Mouse (Mus musculus): Measurements from ENCODE around the gene Dhx16. TPM values are rescaled to one million over a fixed set of nuclear protein-coding genes. Genes with fewer than 3 reads are reported as not detected.

Gene Dhx16
- polyA plus RNA-seq (2012; ENCODE audit: low replicate concordance) = 47.3 and 54.9 TPM in 2 replicates

DNA sequence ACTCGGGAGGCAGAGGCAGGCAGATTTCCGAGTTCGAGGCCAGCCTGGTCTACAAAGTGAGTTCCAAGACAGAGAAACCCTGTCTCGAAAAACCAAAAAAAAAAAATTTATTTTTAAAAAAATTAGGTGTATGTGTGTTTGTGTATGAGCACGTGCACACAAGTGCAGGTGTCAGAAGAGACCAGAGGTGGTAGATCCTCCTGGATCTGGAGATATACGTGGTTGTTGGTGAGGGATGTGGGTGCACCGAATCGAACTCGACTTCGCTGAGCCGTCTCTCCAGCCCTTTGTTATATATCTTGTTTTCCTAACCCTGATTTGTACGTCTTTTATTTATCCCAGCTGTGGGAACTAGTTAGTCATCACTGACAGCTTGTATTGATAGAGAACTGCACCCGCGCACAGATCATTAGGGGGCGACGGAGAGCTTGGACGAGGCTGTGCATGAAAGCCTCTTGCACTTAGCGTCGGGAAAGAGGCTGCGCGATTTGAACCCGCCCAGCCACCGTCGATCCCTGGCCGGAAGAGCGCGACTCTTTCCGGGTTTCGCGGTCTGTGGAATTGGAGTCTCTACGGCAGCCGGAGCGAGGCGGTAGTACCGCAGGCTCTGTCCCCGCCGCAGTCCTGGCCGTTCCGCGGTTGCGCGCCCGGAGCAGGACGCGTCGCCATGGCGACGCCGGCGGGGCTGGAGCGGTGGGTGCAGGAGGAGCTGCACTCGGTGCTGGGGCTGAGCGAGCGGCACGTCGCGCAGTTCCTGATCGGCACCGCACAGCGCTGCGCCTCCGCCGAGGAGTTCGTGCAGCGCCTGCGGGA, at the start of gene Dhx16:
Dhx16 (plus strand) TSS at position 575 of the 813 bp plus-strand sequence.

DNA sequence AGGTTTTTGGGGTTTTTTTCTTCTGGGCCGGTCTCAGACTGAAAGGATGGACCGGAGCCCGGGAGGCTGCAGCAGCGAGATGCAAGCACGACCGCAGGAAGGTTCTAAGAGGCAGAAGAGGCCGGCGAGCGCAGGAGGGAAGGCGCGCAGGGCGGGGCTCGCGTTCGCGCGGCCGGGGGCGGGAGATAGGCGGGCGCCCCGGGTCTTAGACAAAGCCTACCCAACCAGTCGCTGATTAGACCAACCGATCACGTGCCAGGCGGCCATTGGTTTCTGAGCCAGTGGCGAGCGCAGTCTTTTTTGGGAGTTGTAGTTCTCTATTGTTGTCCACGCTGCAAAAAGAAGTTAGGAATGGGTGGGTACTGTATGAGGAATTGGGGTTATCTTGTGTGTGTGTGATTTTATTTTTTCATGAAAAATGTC, 41.5 kb upstream of the Dhx16 start, which contains the start of gene Tubb5:
Tubb5 (minus strand) TSS at position 185 of the 423 bp plus-strand sequence.

GRCm38 (mm10) chr17:35841076-35841950, 38.3 kb upstream of the Dhx16 start, which contains the start of gene Mdc1:
Gene Mdc1 (plus strand): TSS chr17:35841515.

DNA sequence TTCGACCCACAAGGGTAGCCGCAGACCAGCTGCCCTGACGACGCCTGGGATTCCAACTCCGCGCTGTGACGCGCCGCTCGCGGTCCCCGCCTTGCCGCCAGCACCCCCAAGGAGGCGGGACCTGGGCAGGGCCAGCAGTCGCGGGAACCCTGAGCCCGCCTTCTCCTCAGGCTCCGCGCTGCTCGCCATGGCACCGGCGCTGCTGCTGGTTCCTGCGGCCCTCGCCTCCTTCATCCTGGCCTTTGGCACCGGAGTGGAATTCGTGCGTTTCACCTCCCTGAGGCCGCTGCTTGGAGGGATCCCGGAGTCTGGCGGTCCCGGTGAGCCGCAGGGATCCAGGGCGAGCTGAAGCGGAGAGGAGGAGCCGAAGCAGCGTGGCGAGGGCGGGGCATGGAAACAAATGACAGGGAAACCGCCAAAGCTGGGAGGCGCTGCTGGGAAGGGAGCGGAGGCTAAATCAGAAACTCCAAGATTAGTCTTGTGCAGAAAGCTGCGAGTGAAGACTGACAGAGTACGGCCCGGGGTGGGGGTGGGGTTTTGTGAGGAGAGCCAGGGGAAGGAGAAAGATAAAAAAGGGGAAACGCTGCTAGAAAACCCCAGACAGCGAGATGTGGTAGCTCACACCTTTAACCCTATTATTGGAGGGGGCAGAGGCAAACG, 18.3 kb upstream of the Dhx16 start, which contains the start of gene Nrm:
Nrm (plus strand) TSS at position 121 of the 660 bp plus-strand sequence.

GRCm38 (mm10) chr17:35865481-35866280, 13.9 kb upstream of the Dhx16 start, which contains the start of gene Ppp1r18:
Gene Ppp1r18 (plus strand): TSS chr17:35865593.

DNA sequence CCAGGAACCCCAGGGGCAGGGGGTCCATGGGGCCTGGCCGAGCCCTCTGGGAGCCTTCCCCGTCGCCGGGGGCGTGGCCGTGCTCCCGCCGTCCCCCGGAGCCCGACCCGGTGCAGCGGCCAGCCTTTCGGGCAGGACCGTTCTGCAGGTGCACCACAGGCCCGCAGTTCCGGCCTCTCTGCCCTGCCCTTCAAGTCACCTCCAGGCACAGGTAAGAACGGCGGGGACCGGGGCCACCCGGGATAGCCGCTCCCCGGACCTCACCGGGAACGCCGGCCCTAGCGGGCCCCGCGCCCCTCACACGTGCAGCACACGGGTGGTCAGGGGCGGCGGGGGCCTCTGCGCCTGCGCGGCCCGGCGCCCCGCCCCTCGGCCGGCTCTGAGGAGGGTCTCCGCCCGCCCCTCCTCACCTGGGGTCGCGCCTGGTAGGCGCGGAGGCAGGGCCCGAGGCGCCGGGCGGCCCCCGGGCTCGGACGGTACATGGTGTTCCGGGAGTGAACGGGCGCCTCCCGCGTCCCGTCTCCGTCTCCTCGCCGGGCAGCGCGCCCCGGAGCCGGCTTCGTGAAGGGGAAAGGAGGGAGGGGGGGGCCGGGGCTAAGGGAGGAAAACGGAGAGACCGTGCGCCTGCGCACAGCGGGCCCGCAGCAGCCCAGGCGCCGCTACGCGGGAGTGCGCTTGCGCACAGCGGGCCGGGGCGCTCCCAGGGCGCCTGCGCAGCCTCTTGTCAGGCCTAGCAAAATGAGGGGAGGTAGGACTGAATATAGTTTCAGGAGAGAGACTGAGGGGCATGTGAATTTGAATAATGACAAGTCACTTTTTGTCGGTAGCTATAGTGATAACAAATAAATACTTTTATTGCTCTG, 17.4 kb downstream of the Dhx16 start, which contains the start of gene 2310061I04Rik:
2310061I04Rik (minus strand) TSS at position 651 of the 863 bp plus-strand sequence.

DNA sequence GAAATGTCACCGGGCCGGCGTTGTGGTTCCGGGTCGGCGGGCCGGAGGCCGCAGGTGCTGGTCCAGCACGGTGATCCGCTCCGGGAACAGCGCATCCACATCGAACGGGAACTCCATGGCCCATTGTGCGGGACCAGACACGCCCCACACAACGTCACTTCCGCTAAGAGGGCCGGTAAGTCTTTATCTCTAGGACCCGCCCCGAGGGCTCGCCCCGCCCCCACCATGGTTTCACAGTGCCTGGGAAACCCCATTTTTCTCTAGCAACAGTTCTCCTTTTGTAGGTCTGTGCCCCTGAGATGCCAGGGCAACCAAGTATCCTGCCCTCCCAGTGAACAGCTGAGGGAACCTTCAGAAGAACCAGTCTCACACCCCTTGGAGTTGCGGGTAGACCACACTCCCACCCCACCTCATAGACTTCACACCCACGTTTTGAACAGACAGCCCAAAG, 30.3 kb downstream of the Dhx16 start, which contains the start of gene Atat1:
Atat1 (minus strand) TSS at position 157 of the 451 bp plus-strand sequence.

GRCm38 (mm10) chr17:35916297-35917142, 36.9 kb downstream of the Dhx16 start, which contains the start of the genes Mrps18b and Ppp1r10:
Gene Mrps18b (minus strand): TSS chr17:35916389.
Gene Ppp1r10 (plus strand): TSS chr17:35916434.

Other genes starting within 250 kb of the Dhx16 start
- 0.07 TPM in 1 of 2 replicates, not detected in the other for gene Mucl3, start 236.1 kb upstream of the Dhx16 start, polyA plus RNA-seq (2012; ENCODE audit: low replicate concordance)
- gene Vars2, start 212.2 kb upstream of the Dhx16 start, polyA plus RNA-seq (2012; ENCODE audit: low replicate concordance) = 130 and 160 TPM in 2 replicates
- 13.7 and 44.1 TPM in 2 replicates for gene Gtf2h4, start 206.1 kb upstream of the Dhx16 start, polyA plus RNA-seq (2012; ENCODE audit: low replicate concordance)
- gene Ddr1, start 175.2 kb upstream of the Dhx16 start, polyA plus RNA-seq (2012; ENCODE audit: low replicate concordance) = 8.0 and 11.4 TPM in 2 replicates
- gene Ier3, start 58.1 kb upstream of the Dhx16 start, polyA plus RNA-seq (2012; ENCODE audit: low replicate concordance) = 13.5 and 25.1 TPM in 2 replicates
- gene Flot1, start 56.6 kb upstream of the Dhx16 start, polyA plus RNA-seq (2012; ENCODE audit: low replicate concordance) = 15.9 and 21.2 TPM in 2 replicates
- gene Tubb5, start 41.5 kb upstream of the Dhx16 start, polyA plus RNA-seq (2012; ENCODE audit: low replicate concordance) = 56.2 and 381 TPM in 2 replicates
- 7.6 and 23.3 TPM in 2 replicates for gene Mdc1, start 38.3 kb upstream of the Dhx16 start, polyA plus RNA-seq (2012; ENCODE audit: low replicate concordance)
- gene Nrm, start 18.5 kb upstream of the Dhx16 start, polyA plus RNA-seq (2012; ENCODE audit: low replicate concordance) = 6.1 and 21.0 TPM in 2 replicates
- 60.9 and 104 TPM in 2 replicates for gene Ppp1r18, start 14.2 kb upstream of the Dhx16 start, polyA plus RNA-seq (2012; ENCODE audit: low replicate concordance)
- 442 and 598 TPM in 2 replicates for gene 2310061I04Rik, start 17.6 kb downstream of the Dhx16 start, polyA plus RNA-seq (2012; ENCODE audit: low replicate concordance)
- 27.0 and 29.6 TPM in 2 replicates for gene Atat1, start 30.3 kb downstream of the Dhx16 start, polyA plus RNA-seq (2012; ENCODE audit: low replicate concordance)
- 6.0 and 7.8 TPM in 2 replicates for gene Mrps18b, start 36.6 kb downstream of the Dhx16 start, polyA plus RNA-seq (2012; ENCODE audit: low replicate concordance)
- gene Ppp1r10, start 36.6 kb downstream of the Dhx16 start, polyA plus RNA-seq (2012; ENCODE audit: low replicate concordance) = 43.9 and 58.4 TPM in 2 replicates
- 59.2 and 180 TPM in 2 replicates for gene Abcf1, start 89.9 kb downstream of the Dhx16 start, polyA plus RNA-seq (2012; ENCODE audit: low replicate concordance)
- gene Gnl1, start 100.0 kb downstream of the Dhx16 start, polyA plus RNA-seq (2012; ENCODE audit: low replicate concordance) = 57.8 and 75.8 TPM in 2 replicates
- gene Prr3, start 100.4 kb downstream of the Dhx16 start, polyA plus RNA-seq (2012; ENCODE audit: low replicate concordance) = 12.4 and 15.2 TPM in 2 replicates
- 13.9 and 21.8 TPM in 2 replicates for gene H2-T24, start 140.7 kb downstream of the Dhx16 start, polyA plus RNA-seq (2012; ENCODE audit: low replicate concordance)
- gene H2-T23, start 153.0 kb downstream of the Dhx16 start, polyA plus RNA-seq (2012; ENCODE audit: low replicate concordance) = 71.1 and 96.8 TPM in 2 replicates
- gene H2-T22, start 162.9 kb downstream of the Dhx16 start, polyA plus RNA-seq (2012; ENCODE audit: low replicate concordance) = 8.8 and 13.7 TPM in 2 replicates
- gene Gm6034, start 163.1 kb downstream of the Dhx16 start, polyA plus RNA-seq (2012; ENCODE audit: low replicate concordance) = not detected in 2 replicates
- gene Gm11127, start 178.6 kb downstream of the Dhx16 start, polyA plus RNA-seq (2012; ENCODE audit: low replicate concordance) = 39.1 and 40.3 TPM in 2 replicates
- not detected in 2 replicates for gene Gm19684, start 241.9 kb downstream of the Dhx16 start, polyA plus RNA-seq (2012; ENCODE audit: low replicate concordance)
- 0.30 TPM in 1 of 2 replicates, not detected in the other for gene Gm7030, start 249.6 kb downstream of the Dhx16 start, polyA plus RNA-seq (2012; ENCODE audit: low replicate concordance)